Mouse (Mus musculus): Measurements from ENCODE around the gene Pde10a.

GRCm38 (mm10) chr17:8636691-8637090 lies 111.5 kb downstream of the Pde10a start:
- TF ChIP-seq ZNF384 (IDR thresholded peaks at IDR 0.05; ENCODE audit: low read depth, low read length) (no peak), HCFC1 (IDR thresholded peaks at IDR 0.05; ENCODE audit: borderline replicate concordance, insufficient read depth, low read length) (no peak)

Measured in ES-E14 (cell line).